Mouse (Mus musculus): ENCODE measurements at regions not wholly inside any gene's neighbourhood (a gene's known extent, or its start where the extent isn't known, plus 50 kb on each side); places are given as distances from the start of the nearest gene placed in this dataset.
A peak's percentile ranks its signal among the peaks of the same experiment; 100 is the strongest.

DNA sequence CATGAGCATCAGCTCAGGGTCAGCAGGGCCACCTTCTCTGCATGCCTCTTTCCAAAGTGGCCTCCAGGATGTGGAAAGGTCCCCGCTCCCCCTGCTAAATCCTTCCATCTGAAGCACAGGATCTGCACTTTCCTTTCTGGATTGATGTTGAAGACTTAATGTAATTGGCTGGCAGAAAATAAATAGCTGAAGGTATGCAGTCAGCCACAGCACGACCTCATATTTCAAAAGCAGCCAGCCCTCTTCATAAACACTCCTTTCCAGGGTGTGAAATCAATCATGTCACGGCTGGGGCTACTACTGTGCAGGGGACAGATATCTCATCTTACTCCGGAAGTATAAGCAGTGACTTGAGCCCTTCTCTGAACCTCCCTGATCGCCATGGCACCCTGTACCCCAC, 132.9 kb upstream of the Tsc22d1 start:
- Histone ChIP-seq H3K27me3 (ENCODE audit: control insufficient read depth, insufficient read depth, low read length) (no peaks in the 10 kb centered on the region), H3K4me3 (ENCODE audit: control insufficient read depth in 1 of 2, insufficient read depth in 1 of 2, low read depth in 1 of 2, low read length in 2 of 2) (no peak overlapping the region), H3K36me3 (ENCODE audit: control insufficient read depth, insufficient read depth, low read length) (no peaks in the 10 kb centered on the region), H3K4me1 (ENCODE audit: control insufficient read depth in 2 of 2, insufficient read depth in 2 of 2, low read length in 2 of 2) (peaks cover 0 to under 1% of the 10 kb centered on the region in 2 experiments; a peak in 1 of 4 replicates), H3K9me3 (ENCODE audit: control insufficient read depth, low read length) (no peaks in the 10 kb centered on the region), H3K27ac (replicated peaks in 1 of 2; ENCODE audit: control insufficient read depth in 1 of 2, insufficient read depth in 1 of 2, low read depth in 2 of 2, low read length in 2 of 2) (no peak overlapping the region), H3K4me2 (ENCODE audit: low read length) (no peak overlapping the region), H3K9ac (ENCODE audit: low read length) (no peak overlapping the region)
- no peak for ATAC-seq (ENCODE audit: insufficient number of reproducible peaks, insufficient read depth, low FRiP score, low read depth)
- 29% methylated on average over 5 of the region's 5 CpGs for WGBS

DNA sequence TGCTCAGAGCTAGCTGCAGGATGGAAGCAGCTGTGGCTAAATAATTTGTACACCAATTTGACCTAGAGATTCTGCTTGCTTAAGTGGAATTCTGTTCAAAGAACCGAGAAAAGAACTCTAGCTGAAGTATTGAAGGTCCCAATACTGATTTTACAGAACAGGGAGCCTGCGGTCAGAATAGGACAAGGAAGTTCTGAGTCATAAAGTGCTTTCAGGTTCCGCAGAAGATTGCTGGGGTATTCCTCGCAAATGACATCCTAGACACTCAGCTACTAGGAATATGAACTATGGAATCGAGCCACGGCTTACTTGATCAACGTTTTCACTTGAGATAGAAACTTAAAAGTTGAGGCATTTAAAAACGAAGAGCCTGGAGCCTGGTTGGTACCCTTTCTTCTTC, 127.0 kb upstream of the Tsc22d1 start:
- Histone ChIP-seq H3K36me3 (ENCODE audit: control insufficient read depth, insufficient read depth, low read length) (no peaks in the 10 kb centered on the region), H3K4me2 (ENCODE audit: low read length) (no peak overlapping the region), H3K4me1 (ENCODE audit: control insufficient read depth in 2 of 2, insufficient read depth in 2 of 2, low read length in 2 of 2) (no peaks in the 10 kb centered on the region), H3K27ac (replicated peaks in 1 of 2; ENCODE audit: control insufficient read depth in 1 of 2, insufficient read depth in 1 of 2, low read depth in 2 of 2, low read length in 2 of 2) (no peak overlapping the region), H3K4me3 (ENCODE audit: control insufficient read depth in 1 of 2, insufficient read depth in 1 of 2, low read depth in 1 of 2, low read length in 2 of 2) (no peak overlapping the region), H3K27me3 (ENCODE audit: control insufficient read depth, insufficient read depth, low read length) (no peaks in the 10 kb centered on the region), H3K9ac (ENCODE audit: low read length) (no peak overlapping the region), H3K9me3 (ENCODE audit: control insufficient read depth, low read length) (no peaks in the 10 kb centered on the region)
- WGBS = 83% methylated on average over 8 of the region's 8 CpGs
- no peak for ATAC-seq (ENCODE audit: insufficient number of reproducible peaks, insufficient read depth, low FRiP score, low read depth)

DNA sequence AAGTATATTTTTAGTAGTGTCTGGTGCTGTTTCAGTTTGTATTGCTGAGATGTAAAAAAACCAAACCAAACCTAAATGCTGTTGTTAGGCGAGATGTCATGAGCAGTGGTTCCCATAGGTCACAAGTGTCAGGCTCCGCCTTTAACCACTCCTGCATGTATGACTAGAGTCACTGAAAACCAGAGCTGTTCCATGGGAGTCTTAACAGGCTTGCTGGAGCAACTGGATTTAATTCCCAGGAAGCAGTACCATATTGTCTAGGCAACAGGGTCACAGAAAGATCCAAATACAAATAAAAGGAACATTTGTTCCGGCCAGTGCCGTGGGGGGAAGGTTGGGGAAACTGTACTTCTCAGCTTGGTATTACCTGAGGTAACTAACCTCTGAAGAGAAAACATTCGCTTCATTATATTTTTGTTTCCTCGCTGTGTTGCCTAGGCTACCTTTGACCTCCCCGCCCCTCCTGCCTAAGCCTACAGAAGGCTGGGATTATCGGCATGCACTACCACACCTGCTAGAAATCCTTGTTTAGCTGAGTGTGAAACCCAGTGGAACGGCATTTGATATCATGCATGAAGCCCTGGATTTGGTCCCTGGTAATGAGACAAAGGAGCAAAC, 124.3 kb upstream of the Tsc22d1 start:
- no peaks in the 10 kb centered on the region for H3K9me3 ChIP-seq (ENCODE audit: control insufficient read depth, low read length)
- no peaks in the 10 kb centered on the region for H3K4me1 ChIP-seq (ENCODE audit: control insufficient read depth in 2 of 2, insufficient read depth in 2 of 2, low read length in 2 of 2)
- H3K27ac ChIP-seq (replicated peaks in 1 of 2; ENCODE audit: control insufficient read depth in 1 of 2, insufficient read depth in 1 of 2, low read depth in 2 of 2, low read length in 2 of 2) = no peak overlapping the region
- 93% methylated on average over 9 of the region's 9 CpGs for WGBS
- no peaks in the 10 kb centered on the region for H3K36me3 ChIP-seq (ENCODE audit: control insufficient read depth, insufficient read depth, low read length)
- ATAC-seq (ENCODE audit: insufficient number of reproducible peaks, insufficient read depth, low FRiP score, low read depth) = no peak
- H3K4me2 ChIP-seq (ENCODE audit: low read length) = no peak overlapping the region
- H3K9ac ChIP-seq (ENCODE audit: low read length) = no peak overlapping the region
- no peak overlapping the region for H3K4me3 ChIP-seq (ENCODE audit: control insufficient read depth in 1 of 2, insufficient read depth in 1 of 2, low read depth in 1 of 2, low read length in 2 of 2)
- no peaks in the 10 kb centered on the region for H3K27me3 ChIP-seq (ENCODE audit: control insufficient read depth, insufficient read depth, low read length)

DNA sequence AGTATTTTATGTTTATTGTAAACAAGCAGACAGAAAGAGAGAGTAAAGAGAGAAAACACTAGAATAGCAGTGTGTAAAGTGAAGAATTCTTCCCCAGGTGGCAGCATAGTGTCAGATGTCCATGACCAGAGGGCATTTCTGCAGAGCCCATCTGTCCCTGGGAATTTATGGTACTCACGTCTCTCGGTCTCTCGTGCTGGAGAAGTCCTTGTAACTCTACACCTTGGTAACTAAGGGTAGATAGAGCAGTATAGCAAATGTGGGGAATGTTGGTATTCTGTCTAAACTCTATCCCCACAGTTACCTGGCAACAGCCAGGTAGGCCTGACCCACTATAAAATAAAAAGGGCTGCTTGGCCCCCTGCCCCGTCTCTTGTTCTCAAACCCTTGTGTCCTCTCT, 122.5 kb upstream of the Tsc22d1 start:
- ATAC-seq (ENCODE audit: insufficient number of reproducible peaks, insufficient read depth, low FRiP score, low read depth) = no peak
- Histone ChIP-seq H3K27me3 (ENCODE audit: control insufficient read depth, insufficient read depth, low read length) (no peaks in the 10 kb centered on the region), H3K36me3 (ENCODE audit: control insufficient read depth, insufficient read depth, low read length) (no peaks in the 10 kb centered on the region), H3K4me1 (ENCODE audit: control insufficient read depth in 2 of 2, insufficient read depth in 2 of 2, low read length in 2 of 2) (no peaks in the 10 kb centered on the region), H3K27ac (replicated peaks in 1 of 2; ENCODE audit: control insufficient read depth in 1 of 2, insufficient read depth in 1 of 2, low read depth in 2 of 2, low read length in 2 of 2) (no peak overlapping the region), H3K9ac (ENCODE audit: low read length) (no peak overlapping the region), H3K4me3 (ENCODE audit: control insufficient read depth in 1 of 2, insufficient read depth in 1 of 2, low read depth in 1 of 2, low read length in 2 of 2) (no peak overlapping the region), H3K9me3 (ENCODE audit: control insufficient read depth, low read length) (no peaks in the 10 kb centered on the region), H3K4me2 (ENCODE audit: low read length) (no peak overlapping the region)
- WGBS = 45% methylated on average over 4 of the region's 4 CpGs

DNA sequence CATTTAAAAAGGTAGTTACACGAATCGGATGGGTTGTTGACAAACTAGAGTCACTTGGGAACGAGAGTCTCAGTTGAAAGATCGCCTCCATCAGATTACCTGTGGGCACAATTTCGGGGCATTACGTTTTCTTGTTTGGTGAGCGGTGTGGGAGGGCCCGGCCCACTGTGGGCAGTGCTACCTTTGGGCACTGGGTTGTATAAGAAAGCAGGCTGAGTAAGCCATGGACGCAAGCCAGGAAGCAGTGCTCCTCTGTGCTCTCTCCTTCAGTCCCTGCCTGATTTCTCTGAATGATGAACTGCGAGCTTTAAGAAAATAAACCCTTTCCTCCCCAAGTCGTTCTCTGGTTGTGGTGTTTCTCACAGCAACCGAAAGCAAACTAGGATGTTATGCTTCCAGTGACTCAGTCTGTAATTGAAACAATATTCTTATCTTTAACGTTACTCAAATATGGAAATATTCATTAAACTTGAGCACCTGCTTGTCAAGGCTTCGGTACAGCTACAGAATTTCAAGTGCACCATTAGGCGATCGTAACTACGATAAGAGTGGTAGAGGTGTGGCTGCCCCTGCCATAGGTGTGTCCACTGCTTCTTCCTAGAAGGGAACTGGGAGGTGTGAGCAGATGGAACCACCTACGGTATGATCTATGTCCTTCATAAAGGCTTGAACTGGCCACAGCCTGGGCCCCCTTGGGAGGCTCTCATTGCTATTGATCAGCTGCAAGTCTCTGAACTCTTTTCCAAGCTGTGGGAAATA, 119.2 kb upstream of the Tsc22d1 start:
- ATAC-seq (ENCODE audit: insufficient number of reproducible peaks, insufficient read depth, low FRiP score, low read depth) = no peak
- no peaks in the 10 kb centered on the region for H3K9me3 ChIP-seq (ENCODE audit: control insufficient read depth, low read length)
- no peak overlapping the region for H3K4me3 ChIP-seq (ENCODE audit: control insufficient read depth in 1 of 2, insufficient read depth in 1 of 2, low read depth in 1 of 2, low read length in 2 of 2)
- no peak overlapping the region for H3K27ac ChIP-seq (replicated peaks in 1 of 2; ENCODE audit: control insufficient read depth in 1 of 2, insufficient read depth in 1 of 2, low read depth in 2 of 2, low read length in 2 of 2)
- H3K4me1 ChIP-seq (ENCODE audit: control insufficient read depth in 2 of 2, insufficient read depth in 2 of 2, low read length in 2 of 2) = no peaks in the 10 kb centered on the region
- H3K27me3 ChIP-seq (ENCODE audit: control insufficient read depth, insufficient read depth, low read length) = no peaks in the 10 kb centered on the region
- H3K36me3 ChIP-seq (ENCODE audit: control insufficient read depth, insufficient read depth, low read length) = no peaks in the 10 kb centered on the region
- H3K9ac ChIP-seq (ENCODE audit: low read length) = no peak overlapping the region
- no peak overlapping the region for H3K4me2 ChIP-seq (ENCODE audit: low read length)
- WGBS = 80% methylated on average over 18 of the region's 18 CpGs

DNA sequence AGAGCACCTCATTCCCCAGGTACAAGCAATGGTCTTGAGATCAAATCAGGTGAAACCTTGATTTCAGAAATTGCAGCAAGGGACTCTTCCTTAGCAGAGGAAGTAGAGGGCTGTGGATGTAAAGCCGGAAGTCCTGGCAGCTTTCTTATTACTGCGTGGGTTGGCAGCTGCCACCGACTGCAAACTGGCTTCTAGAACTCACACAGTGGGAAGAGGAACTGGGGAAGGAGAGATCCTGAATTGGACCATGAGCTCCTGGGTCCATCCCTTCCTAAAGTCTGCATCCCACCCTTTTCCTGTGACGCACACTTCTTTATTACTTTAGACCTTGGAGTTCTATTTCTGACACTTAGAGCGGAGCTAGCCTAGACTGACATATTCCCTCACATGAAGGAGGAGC, 116.9 kb upstream of the Tsc22d1 start:
- Histone ChIP-seq H3K4me2 (ENCODE audit: low read length) (no peak overlapping the region), H3K4me1 (ENCODE audit: control insufficient read depth in 2 of 2, insufficient read depth in 2 of 2, low read length in 2 of 2) (peaks cover 5 to 8% of the 10 kb centered on the region in 2 experiments), H3K36me3 (ENCODE audit: control insufficient read depth, insufficient read depth, low read length) (no peaks in the 10 kb centered on the region), H3K4me3 (ENCODE audit: control insufficient read depth in 1 of 2, insufficient read depth in 1 of 2, low read depth in 1 of 2, low read length in 2 of 2) (no peak overlapping the region), H3K9ac (ENCODE audit: low read length) (no peak overlapping the region), H3K27me3 (ENCODE audit: control insufficient read depth, insufficient read depth, low read length) (no peaks in the 10 kb centered on the region), H3K9me3 (ENCODE audit: control insufficient read depth, low read length) (no peaks in the 10 kb centered on the region), H3K27ac (replicated peaks in 1 of 2; ENCODE audit: control insufficient read depth in 1 of 2, insufficient read depth in 1 of 2, low read depth in 2 of 2, low read length in 2 of 2) (no peak overlapping the region)
- no peak for ATAC-seq (ENCODE audit: insufficient number of reproducible peaks, insufficient read depth, low FRiP score, low read depth)
- 83% methylated on average over 5 of the region's 5 CpGs for WGBS

DNA sequence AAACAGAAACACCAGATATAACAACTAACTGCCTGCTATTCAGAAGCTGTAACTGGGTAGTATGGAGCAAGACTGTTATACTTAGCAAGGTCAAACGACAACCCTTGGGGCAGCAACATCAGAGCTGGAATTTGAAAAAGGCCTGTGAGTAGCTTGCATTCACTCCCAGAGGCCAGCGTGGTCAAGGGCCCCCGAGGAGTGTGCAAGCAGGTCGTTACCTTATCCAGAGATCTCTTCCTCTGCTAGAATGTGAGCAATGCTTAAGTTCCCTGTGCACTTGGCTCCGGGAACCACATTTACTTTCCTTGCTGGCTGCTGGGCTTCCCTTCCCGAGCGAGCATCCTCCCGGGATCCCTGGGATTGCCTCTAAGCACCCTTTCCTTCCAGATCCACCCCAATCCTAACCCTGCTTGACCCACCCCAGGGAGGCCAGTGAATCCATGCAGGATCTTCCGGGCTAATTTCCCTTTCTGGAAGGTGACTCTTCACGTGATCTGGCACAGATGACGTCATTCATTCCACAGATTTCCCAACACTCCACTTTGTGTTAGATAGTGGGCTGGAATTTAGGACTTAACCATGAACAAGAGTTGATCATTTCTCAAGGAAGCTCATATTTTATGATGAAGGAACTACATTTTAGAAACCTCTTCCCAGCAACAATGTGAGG, 112.3 kb upstream of the Tsc22d1 start:
- 33% methylated on average over 11 of the region's 11 CpGs for WGBS
- no peak for ATAC-seq (ENCODE audit: insufficient number of reproducible peaks, insufficient read depth, low FRiP score, low read depth)
- H3K4me1 ChIP-seq (ENCODE audit: control insufficient read depth in 2 of 2, insufficient read depth in 2 of 2, low read length in 2 of 2) = peaks cover 5 to 8% of the 10 kb centered on the region in 2 experiments
- H3K36me3 ChIP-seq (ENCODE audit: control insufficient read depth, insufficient read depth, low read length) = no peaks in the 10 kb centered on the region
- no peak overlapping the region for H3K9ac ChIP-seq (ENCODE audit: low read length)
- H3K4me2 ChIP-seq (ENCODE audit: low read length) = peak overlapping the region; percentile 27
- no peak overlapping the region; a peak in 1 of 4 replicates for H3K27ac ChIP-seq (replicated peaks in 1 of 2; ENCODE audit: control insufficient read depth in 1 of 2, insufficient read depth in 1 of 2, low read depth in 2 of 2, low read length in 2 of 2)
- no peaks in the 10 kb centered on the region for H3K9me3 ChIP-seq (ENCODE audit: control insufficient read depth, low read length)
- H3K4me3 ChIP-seq (ENCODE audit: control insufficient read depth in 1 of 2, insufficient read depth in 1 of 2, low read depth in 1 of 2, low read length in 2 of 2) = no peak overlapping the region
- H3K27me3 ChIP-seq (ENCODE audit: control insufficient read depth, insufficient read depth, low read length) = no peaks in the 10 kb centered on the region
